Mouse (Mus musculus): ENCODE measurements around the gene Zfp536. TPM values are rescaled to one million over a fixed set of nuclear protein-coding genes. Genes with fewer than 3 reads are reported as not detected.

Gene Zfp536
- polyA plus RNA-seq, 1 experiment from 2014 or later: 52.5 TPM

DNA sequence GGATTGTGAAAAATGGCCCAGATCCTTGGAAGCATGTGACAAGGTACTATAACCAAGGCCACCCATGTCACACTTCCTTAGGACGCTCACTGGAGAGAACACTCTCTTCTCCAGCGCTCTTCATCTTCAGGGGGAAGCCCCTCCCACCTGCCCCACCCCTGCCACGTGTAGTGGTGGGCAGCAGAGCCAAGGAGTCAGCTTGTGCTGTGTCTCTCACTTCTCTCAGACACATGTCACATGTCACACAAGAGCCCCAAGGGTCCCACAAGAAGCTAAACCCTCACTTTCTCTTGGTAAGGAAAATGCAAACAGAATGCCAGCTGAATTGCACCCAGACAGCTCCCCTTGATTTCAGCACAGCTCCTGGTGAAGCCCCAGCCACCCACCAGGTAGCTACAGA lies 213.6 kb downstream of the Zfp536 start:
- no peak overlapping the region for H3K9ac ChIP-seq
- no peaks in the 10 kb centered on the region for H3K27me3 ChIP-seq
- H3K9me3 ChIP-seq: no peaks in the 10 kb centered on the region
- H3K4me3 ChIP-seq: no peak overlapping the region
- 52% methylated on average over 3 of the region's 3 CpGs for WGBS
- no peak for ATAC-seq (ENCODE audit: low read depth)
- no peak overlapping the region for H3K4me2 ChIP-seq
- no peak overlapping the region for H3K27ac ChIP-seq (replicated peaks)
- H3K4me1 ChIP-seq (replicated peaks): peaks cover 44% of the 10 kb centered on the region
- H3K36me3 ChIP-seq: no peaks in the 10 kb centered on the region

DNA sequence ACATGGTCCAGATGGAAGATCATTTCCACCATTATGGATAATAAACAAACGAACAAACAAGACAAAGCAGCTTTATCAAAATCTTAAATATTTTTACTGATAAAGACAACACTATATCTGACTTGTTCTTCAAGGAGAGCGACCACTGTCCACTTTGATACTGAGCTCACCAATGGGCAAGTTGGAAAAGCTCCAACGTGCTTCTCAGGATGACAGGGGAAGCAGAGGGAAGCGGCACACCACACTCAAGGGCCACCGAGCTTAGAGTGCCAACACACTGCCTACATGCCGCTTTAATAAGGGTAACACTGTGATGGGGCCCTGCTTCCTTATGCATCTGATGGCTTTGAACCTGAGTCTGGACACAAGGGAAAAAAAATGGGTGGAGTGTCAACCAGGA lies 214.1 kb downstream of the Zfp536 start:
- H3K4me1 ChIP-seq (replicated peaks): peaks cover 42% of the 10 kb centered on the region
- 88% methylated on average over 6 of the region's 6 CpGs for WGBS
- no peak overlapping the region for H3K4me2 ChIP-seq
- H3K9ac ChIP-seq: no peak overlapping the region
- no peaks in the 10 kb centered on the region for H3K36me3 ChIP-seq
- H3K27ac ChIP-seq (replicated peaks): no peak overlapping the region
- no peaks in the 10 kb centered on the region for H3K27me3 ChIP-seq
- ATAC-seq (ENCODE audit: low read depth): no peak
- H3K9me3 ChIP-seq: no peaks in the 10 kb centered on the region
- no peak overlapping the region for H3K4me3 ChIP-seq

DNA sequence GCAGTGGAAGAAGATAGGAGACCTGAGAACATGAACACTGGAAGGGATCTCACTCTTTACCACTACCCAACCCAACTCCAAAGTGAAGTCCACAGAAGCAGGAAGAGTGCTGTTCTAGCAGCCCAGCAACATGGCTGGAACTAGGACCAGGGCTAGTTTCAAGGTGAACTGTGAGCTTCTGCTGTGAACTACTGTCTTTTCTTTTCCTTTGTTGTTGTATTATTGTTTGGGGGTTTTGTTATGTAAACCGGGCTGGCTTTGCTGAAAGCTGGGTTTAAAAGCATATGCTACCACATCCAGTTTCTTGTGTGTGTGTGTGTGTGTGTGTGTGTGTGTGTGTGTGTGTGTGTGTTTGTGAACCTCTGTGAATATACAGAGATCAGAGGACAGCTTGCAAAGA lies 216.6 kb downstream of the Zfp536 start:
- no peaks in the 10 kb centered on the region for H3K36me3 ChIP-seq
- no peak for ATAC-seq (ENCODE audit: low read depth)
- no peaks in the 10 kb centered on the region for H3K27me3 ChIP-seq
- H3K9me3 ChIP-seq: no peaks in the 10 kb centered on the region
- peaks cover 30% of the 10 kb centered on the region for H3K4me1 ChIP-seq (replicated peaks)
- WGBS: 63% methylated on average over 1 of the region's 1 CpGs
- H3K27ac ChIP-seq (replicated peaks): no peak overlapping the region
- no peak overlapping the region for H3K4me2 ChIP-seq
- H3K4me3 ChIP-seq: no peak overlapping the region
- no peak overlapping the region for H3K9ac ChIP-seq

DNA sequence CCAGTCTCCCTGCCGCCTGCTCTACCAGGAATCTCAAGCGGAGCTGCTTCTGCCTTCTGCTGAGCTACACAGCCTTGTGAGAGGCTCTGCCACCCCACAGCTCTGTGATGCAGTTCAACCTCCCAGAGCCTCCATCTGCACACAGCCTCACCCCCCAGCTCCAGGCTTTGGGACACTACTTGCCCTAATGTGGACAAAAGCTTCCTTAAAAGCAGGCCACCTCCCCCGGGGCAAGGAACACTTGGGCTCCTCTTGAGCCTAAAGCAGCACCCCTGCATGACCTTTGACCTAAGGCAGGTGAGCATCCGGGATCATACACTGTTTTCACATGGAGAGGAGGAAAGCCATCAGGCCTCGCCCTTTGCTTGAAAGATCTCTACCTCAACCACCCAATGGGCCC lies 219.0 kb downstream of the Zfp536 start:
- no peak overlapping the region for H3K4me2 ChIP-seq
- no peak overlapping the region for H3K4me3 ChIP-seq
- H3K9me3 ChIP-seq: no peaks in the 10 kb centered on the region
- ATAC-seq (ENCODE audit: low read depth): no peak
- no peak overlapping the region for H3K27ac ChIP-seq (replicated peaks)
- peaks cover 27% of the 10 kb centered on the region for H3K4me1 ChIP-seq (replicated peaks)
- H3K36me3 ChIP-seq: no peaks in the 10 kb centered on the region
- no peak overlapping the region for H3K9ac ChIP-seq
- 81% methylated on average over 5 of the region's 5 CpGs for WGBS
- H3K27me3 ChIP-seq: no peaks in the 10 kb centered on the region

DNA sequence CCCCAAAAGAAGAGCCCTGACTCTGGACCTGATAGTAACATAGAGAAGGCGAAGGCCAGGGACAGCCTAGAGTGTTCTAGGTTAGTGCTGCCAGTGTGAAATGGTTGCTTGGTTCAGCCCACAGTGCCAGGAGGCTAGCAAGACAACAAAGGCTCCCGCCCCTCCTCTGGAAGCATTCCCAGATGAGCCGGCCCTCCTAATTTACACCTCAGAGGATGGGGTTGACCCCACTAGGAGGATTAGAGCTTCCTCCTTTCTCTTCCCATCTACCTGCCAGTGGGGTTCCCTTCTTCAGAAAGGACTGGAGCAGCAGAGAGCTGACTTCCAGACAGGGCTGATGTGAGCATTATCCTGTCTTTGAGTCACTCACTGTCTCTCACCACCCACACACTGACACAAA lies 219.8 kb downstream of the Zfp536 start:
- no peak overlapping the region for H3K9ac ChIP-seq
- no peak overlapping the region for H3K27ac ChIP-seq (replicated peaks)
- no peaks in the 10 kb centered on the region for H3K36me3 ChIP-seq
- peaks cover 32% of the 10 kb centered on the region for H3K4me1 ChIP-seq (replicated peaks)
- H3K9me3 ChIP-seq: no peaks in the 10 kb centered on the region
- ATAC-seq (ENCODE audit: low read depth): no peak
- no peak overlapping the region for H3K4me3 ChIP-seq
- no peak overlapping the region for H3K4me2 ChIP-seq
- no peaks in the 10 kb centered on the region for H3K27me3 ChIP-seq
- 46% methylated on average over 3 of the region's 3 CpGs for WGBS

DNA sequence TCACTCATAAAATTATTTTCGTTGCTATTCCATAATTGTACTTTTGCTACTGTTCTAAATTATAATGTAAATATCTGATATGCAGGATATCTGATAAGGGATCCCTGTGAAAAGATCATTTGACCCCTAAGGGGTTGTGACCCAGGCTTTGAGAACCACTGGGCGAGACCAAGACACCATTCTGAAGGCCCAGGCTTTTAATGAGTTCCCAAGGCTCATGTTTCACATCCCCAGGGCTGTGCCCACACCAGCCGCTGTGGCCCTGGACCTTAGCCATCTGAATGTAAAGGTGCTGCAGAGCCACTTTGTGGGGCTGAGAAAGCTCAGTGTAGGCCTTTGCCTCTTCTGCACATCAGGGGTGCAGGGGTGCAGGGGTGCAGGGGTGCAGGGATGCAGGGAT lies 221.1 kb downstream of the Zfp536 start:
- no peaks in the 10 kb centered on the region for H3K36me3 ChIP-seq
- H3K9ac ChIP-seq: no peak overlapping the region
- no peak overlapping the region for H3K27ac ChIP-seq (replicated peaks)
- H3K4me2 ChIP-seq: no peak overlapping the region
- H3K9me3 ChIP-seq: no peaks in the 10 kb centered on the region
- 72% methylated on average over 3 of the region's 3 CpGs for WGBS
- peaks cover 32% of the 10 kb centered on the region for H3K4me1 ChIP-seq (replicated peaks)
- H3K4me3 ChIP-seq: no peak overlapping the region
- H3K27me3 ChIP-seq: no peaks in the 10 kb centered on the region
- ATAC-seq (ENCODE audit: low read depth): no peak

DNA sequence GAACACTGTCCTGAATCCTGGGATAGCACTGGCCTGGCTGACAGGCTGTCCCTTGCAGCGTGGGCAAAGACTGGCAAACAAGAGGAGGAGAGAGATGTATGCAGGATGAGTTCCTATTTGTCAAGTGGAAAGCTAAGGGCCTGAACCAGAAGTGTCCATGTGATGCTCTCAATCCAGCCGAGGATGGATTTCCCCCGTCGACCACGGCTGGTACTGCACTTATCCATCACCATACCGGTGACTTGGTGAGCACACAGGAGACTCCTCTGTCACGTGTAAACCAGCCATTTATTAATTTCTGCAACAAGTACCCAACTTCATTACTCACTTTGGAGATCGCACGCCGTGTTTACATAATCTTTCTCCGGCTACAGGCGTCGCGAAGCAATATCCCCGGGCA lies 224.6 kb downstream of the Zfp536 start:
- peaks cover 23% of the 10 kb centered on the region for H3K4me1 ChIP-seq (replicated peaks)
- ATAC-seq (ENCODE audit: low read depth): no peak
- no peak overlapping the region for H3K4me2 ChIP-seq
- H3K36me3 ChIP-seq: no peaks in the 10 kb centered on the region
- 61% methylated on average over 15 of the region's 15 CpGs for WGBS
- no peak overlapping the region for H3K4me3 ChIP-seq
- H3K9me3 ChIP-seq: no peaks in the 10 kb centered on the region
- H3K9ac ChIP-seq: no peak overlapping the region
- peak overlapping the region; percentile 46; the same call in 1 of the 2 replicates for H3K27ac ChIP-seq (replicated peaks)
- no peaks in the 10 kb centered on the region for H3K27me3 ChIP-seq

DNA sequence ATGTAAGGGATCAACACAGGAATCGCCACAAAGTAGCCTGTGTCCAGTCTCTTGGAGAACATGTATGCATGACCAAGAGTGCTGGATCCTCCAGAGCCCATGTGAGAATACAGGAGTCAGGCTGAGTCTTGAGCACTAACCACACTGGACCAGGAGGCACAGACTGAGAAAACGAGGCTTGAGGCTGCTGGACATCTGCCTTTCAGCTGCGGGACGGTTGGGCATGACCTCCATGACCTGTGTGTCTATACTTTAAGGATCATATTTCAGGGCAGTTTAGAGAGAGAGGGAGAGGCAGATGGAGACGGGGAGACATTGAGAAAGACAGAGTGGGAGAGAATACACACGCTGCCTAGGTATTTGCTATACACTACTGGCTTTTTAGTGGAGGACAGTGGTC lies 229.4 kb downstream of the Zfp536 start:
- Histone ChIP-seq H3K4me2 (no peak overlapping the region), H3K9me3 (no peaks in the 10 kb centered on the region), H3K27ac (replicated peaks) (no peak overlapping the region), H3K9ac (no peak overlapping the region), H3K4me3 (no peak overlapping the region), H3K27me3 (no peaks in the 10 kb centered on the region), H3K4me1 (replicated peaks) (peaks cover 1% of the 10 kb centered on the region; the same call in 1 of the 2 replicates), H3K36me3 (no peaks in the 10 kb centered on the region)
- WGBS: 31% methylated on average over 6 of the region's 6 CpGs
- ATAC-seq (ENCODE audit: low read depth): no peak

DNA sequence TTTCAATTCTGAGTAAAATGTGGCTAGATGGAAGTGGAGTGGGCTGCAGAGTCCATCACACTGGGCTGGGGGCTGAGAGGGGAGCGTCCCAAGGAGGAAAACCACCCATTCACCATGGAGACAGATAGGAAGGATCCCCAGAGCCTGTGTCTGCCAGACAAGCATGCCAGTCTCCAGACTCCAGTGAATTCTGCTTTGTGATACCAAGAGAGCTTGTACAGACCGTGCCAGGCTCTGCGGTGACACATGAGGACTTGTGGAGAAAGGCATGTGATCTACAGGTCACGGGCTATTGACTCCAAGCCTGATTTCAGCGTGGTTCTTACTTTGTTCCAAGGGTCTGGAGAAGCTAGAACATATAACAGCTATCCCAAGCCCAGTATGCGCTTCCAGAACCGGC lies 230.5 kb downstream of the Zfp536 start:
- 86% methylated on average over 7 of the region's 7 CpGs for WGBS
- Histone ChIP-seq H3K27me3 (no peaks in the 10 kb centered on the region), H3K9ac (no peak overlapping the region), H3K27ac (replicated peaks) (no peak overlapping the region), H3K9me3 (no peaks in the 10 kb centered on the region), H3K36me3 (no peaks in the 10 kb centered on the region), H3K4me3 (no peak overlapping the region), H3K4me2 (no peak overlapping the region), H3K4me1 (replicated peaks) (peaks cover under 1% of the 10 kb centered on the region; the same call in 1 of the 2 replicates)
- no peak for ATAC-seq (ENCODE audit: low read depth)

DNA sequence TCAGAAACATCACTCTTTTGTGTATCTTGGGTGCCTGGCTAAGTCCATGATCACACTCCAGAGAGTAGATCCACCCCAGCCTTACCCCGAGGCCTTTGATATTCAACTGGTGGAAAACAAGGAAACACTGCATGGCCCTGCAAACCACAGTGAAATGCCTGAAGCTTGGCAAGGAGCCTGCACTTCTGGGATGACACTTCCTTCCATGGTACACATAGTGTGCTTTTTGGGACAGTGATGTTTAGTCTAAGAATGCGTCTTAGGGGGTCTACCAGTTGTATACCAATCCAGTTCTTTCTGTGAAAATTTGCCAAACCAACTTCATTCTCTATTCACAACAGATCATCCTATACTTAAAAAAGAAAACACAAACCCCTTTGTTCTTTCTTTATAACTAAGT lies 242.3 kb downstream of the Zfp536 start:
- H3K9me3 ChIP-seq: no peaks in the 10 kb centered on the region
- H3K4me1 ChIP-seq (replicated peaks): peaks cover 38% of the 10 kb centered on the region
- no peak for ATAC-seq (ENCODE audit: low read depth)
- H3K36me3 ChIP-seq: no peaks in the 10 kb centered on the region
- no peak overlapping the region for H3K27ac ChIP-seq (replicated peaks)
- no peak overlapping the region for H3K4me3 ChIP-seq
- no peaks in the 10 kb centered on the region for H3K27me3 ChIP-seq
- no peak overlapping the region for H3K4me2 ChIP-seq
- 92% methylated on average over 2 of the region's 2 CpGs for WGBS
- no peak overlapping the region for H3K9ac ChIP-seq

DNA sequence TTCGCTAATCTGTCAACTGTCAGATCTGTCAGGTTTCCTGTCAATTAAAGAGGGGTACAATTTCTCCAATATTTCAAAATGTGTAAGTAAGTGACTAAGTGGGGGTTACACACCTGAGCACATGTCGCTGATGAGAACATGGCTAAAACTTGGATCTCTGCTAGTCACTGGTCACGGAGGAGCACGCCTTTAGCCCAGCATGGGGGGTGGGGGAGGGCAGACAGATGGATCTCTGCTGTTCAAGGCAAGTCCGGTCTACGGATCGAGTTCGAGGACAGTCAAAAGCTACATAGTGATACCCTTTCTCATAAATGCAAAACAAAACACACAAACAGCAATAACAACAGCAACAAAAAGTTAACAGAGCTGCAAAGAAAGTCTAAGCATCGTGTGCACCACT lies 245.1 kb downstream of the Zfp536 start:
- no peak overlapping the region for H3K4me2 ChIP-seq
- no peak overlapping the region for H3K4me3 ChIP-seq
- peaks cover 26% of the 10 kb centered on the region for H3K4me1 ChIP-seq (replicated peaks)
- WGBS: 90% methylated on average over 9 of the region's 9 CpGs
- no peak overlapping the region for H3K9ac ChIP-seq
- ATAC-seq (ENCODE audit: low read depth): no peak
- no peaks in the 10 kb centered on the region for H3K36me3 ChIP-seq
- no peaks in the 10 kb centered on the region for H3K27me3 ChIP-seq
- no peaks in the 10 kb centered on the region for H3K9me3 ChIP-seq
- no peak overlapping the region for H3K27ac ChIP-seq (replicated peaks)

DNA sequence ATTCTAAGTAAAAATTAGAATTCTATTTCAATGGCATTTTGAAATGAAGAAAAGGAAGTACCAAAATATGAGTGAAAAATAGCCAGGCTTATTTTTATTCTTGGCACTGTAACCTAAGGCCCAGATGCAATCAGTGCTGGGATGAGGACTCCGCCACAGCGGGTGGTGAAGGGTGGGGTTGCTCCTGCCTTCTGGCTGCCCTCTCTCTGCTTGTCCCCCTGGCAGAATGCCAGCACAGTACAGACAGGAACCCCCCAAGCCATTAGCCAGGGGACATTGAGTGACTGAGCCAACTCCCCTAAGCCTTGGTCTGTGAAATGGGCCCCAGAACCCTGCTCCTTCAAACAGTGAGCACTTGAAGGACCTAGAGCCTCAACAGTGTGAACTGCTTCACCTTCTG lies 245.6 kb downstream of the Zfp536 start:
- H3K4me1 ChIP-seq (replicated peaks): peaks cover 25% of the 10 kb centered on the region
- no peaks in the 10 kb centered on the region for H3K36me3 ChIP-seq
- no peaks in the 10 kb centered on the region for H3K9me3 ChIP-seq
- no peak overlapping the region for H3K9ac ChIP-seq
- H3K27me3 ChIP-seq: no peaks in the 10 kb centered on the region
- 71% methylated on average over 2 of the region's 2 CpGs for WGBS
- H3K4me3 ChIP-seq: no peak overlapping the region
- H3K4me2 ChIP-seq: no peak overlapping the region
- ATAC-seq (ENCODE audit: low read depth): peak; percentile 38; the same call in 1 of the 2 replicates
- H3K27ac ChIP-seq (replicated peaks): no peak overlapping the region

DNA sequence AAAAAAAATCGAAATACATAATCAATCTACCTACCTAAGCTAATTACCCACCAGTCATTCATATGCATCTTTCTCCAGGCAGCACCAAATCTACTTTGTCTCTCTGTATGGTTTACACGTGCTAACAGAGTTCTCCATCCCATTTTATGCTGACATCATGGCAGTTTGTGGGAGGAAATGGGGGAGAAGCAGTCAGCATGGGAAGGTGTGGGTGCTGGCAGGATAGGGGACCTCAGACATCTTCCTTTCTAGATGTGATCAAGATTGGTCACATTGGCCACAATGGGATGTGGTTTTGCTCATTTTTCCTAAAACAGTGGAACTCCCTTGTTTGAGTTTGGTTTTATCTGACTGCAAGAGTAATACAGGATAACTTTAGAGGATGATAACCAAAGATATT lies 252.0 kb downstream of the Zfp536 start:
- 77% methylated on average over 2 of the region's 2 CpGs for WGBS
- Histone ChIP-seq H3K4me2 (no peak overlapping the region), H3K36me3 (no peaks in the 10 kb centered on the region), H3K9me3 (no peaks in the 10 kb centered on the region), H3K9ac (no peak overlapping the region), H3K4me3 (no peak overlapping the region), H3K27ac (replicated peaks) (no peak overlapping the region), H3K27me3 (no peaks in the 10 kb centered on the region), H3K4me1 (replicated peaks) (peaks cover 14% of the 10 kb centered on the region)
- ATAC-seq (ENCODE audit: low read depth): no peak
